Mouse (Mus musculus): Measurements from ENCODE around the gene Gm45711.

Gene Gm45711

DNA sequence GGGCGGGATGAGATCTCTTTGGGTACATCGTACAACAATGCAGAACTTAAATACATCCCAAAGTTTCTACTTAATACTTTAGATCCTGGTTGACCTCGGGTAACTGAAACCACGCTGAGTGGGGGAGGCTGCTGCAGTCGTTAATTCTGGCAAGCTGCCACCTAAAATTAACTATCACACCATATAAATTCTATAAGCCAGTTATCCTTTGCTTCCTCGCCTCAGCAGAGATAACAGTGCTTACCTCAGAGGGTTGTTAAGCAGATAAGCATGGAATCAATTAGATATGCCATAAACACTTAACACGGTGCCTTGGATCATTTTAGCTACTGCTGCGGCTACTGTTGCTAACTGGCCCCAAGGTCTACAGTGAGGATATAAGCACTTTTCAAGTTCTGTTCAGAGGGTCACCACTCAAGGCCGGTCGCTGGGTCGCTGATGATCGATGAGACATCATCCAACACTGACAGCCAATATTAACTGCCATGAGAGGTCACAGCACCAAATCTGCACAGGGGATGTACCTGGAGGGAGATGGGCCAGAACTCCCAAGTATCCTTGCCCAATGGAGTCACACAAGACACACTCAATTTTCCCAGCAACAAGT lies 67.7 kb downstream of the Gm45711 start:
- no peak for DNase-seq (ENCODE audit: low read depth, low spot score)

DNA sequence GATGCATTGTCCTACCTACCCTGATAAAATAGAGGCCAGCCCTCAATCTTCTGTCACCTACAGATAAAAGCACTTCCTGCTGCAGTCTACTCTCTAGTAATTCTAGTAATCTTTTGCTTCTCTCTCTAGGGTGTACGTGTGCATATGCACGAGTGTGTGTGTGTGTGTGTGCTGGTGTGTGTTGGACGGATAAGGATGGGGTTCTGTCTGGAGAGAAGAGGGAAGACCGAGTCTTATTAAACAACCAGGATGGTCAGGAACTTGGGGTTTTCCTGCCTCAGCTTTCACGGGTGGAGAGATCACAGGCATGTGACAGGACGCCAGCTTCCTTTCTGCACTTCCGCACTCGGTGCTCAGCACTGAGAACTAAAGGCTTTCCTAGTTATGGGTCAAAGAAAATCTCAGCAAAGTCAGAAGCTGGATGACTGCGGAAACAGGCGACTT lies 70.4 kb downstream of the Gm45711 start:
- DNase-seq (ENCODE audit: low read depth, low spot score) = peak; percentile 81

DNA sequence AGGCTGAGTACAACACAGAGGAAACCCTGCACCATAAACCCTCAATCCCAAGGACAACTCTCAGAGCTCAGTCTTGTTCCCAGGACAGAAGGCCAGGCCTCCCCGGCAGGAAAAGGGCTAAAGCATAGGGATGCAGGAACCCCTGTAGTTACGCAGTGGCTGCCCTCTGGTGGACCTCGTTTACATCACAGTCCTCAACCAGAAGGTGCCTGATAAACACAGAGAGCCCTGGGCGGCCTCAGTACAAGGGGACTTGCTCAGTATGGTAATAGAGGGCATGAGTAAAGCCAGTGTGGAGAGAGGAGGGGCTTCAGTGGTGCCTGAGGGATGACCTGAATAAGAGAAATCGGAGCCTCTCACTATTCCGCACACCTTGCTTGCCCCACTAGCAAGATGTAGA lies 75.3 kb downstream of the Gm45711 start:
- no peak for DNase-seq (ENCODE audit: low read depth, low spot score)

DNA sequence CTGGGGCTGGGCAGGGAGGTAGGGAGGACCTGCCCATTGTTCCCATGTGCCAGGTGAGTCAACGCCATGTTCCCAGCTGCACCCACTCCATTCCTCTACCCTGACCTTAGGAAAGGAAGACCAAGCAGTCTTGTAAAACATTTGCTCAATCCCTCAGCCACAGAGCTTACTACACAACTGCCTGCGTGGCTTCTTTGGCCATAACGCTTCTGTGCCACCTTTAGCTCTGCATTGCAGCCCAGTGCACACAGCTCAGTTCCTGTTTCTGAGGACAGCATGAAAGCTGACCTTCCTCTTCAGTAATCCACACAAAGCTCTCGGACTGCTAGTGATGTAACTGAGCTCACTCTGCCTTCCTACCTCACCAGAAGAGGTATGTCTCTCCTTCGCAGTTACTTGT lies 77.0 kb downstream of the Gm45711 start:
- DNase-seq (ENCODE audit: low read depth, low spot score) = no peak

DNA sequence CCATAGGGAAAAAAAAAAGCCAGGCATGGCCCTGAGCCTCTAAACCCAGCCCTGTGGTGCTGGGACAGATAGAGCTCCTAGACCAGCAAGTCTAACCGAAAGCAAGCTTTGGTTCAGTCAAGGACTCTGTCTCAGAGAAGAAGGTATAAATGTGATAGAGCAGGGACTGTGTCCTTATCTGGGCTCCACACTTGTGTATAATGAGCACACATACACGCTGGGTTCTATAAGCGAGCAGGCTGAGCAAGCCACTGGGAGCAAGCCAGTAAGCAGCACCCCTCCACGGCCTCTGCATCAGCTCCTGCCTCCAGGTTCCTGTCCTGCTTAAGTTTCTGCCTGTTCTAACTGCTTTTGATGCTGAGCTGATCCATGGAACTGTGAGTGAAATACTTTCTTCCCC lies 77.8 kb downstream of the Gm45711 start:
- no peak for DNase-seq (ENCODE audit: low read depth, low spot score)
